Mouse (Mus musculus) stomach, postnatal 0 days (tissue): ENCODE measurements around the gene Zfp3.

Experiments
- CTCF ChIP-seq: IDR thresholded peaks from 2 replicates; pipeline ENCODE4 v1.5.1; 2016; ENCODE audit warnings: antibody characterized with exemption, low read depth, mild to moderate bottlenecking, moderate library complexity
- EP300 ChIP-seq: optimal IDR thresholded peaks from 2 replicates; pipeline ENCODE3; 2016; ENCODE audit warnings: antibody characterized with exemption

GRCm38 (mm10) chr11:70763582-70763935 is 450 bp upstream of the Zfp3 start:
- TF ChIP-seq EP300 (no peak), CTCF (no peak)
